Mouse (Mus musculus) heart, embryonic 16.5 days (tissue): Measurements from ENCODE around the gene Il6ra. TPM values are rescaled to one million over a fixed set of nuclear protein-coding genes. Genes with fewer than 3 reads are reported as not detected.
A peak's percentile ranks its signal among the peaks of the same experiment; 100 is the strongest.

Source experiments
- ATAC-seq: fragments of 200-750 bp; cut with Nextera tagmentation; replicated peaks from 2 replicates; pipeline ENCODE4 v1.8.0; 2017; ENCODE audit warnings: moderate number of reproducible peaks; ENCODE audit not compliant: insufficient read depth, low FRiP score; ENCODE audit errors: extremely low read depth
- H3K27ac ChIP-seq: fragments of 300-500 bp; sonication (generic); 2 replicates; pipeline ENCODE4 v1.5.1; 2014; ENCODE audit warnings: mild to moderate bottlenecking, low read length, control low read depth, moderate library complexity
- H3K27me3 ChIP-seq: fragments of 300-500 bp; sonication (generic); 2 replicates; pipeline ENCODE4 v1.6.1; 2014; ENCODE audit warnings: low read length, mixed read lengths; ENCODE audit not compliant: control insufficient read depth, insufficient read depth
- H3K36me3 ChIP-seq: fragments of 300-500 bp; sonication (generic); 2 replicates; pipeline ENCODE4 v1.6.1; 2014; ENCODE audit not compliant: control insufficient read depth, insufficient read depth
- H3K4me1 ChIP-seq: fragments of 300-500 bp; sonication (generic); 2 replicates; pipeline ENCODE4 v1.6.1; 2014; ENCODE audit warnings: low read length, mixed read lengths; ENCODE audit not compliant: control insufficient read depth, insufficient read depth
- H3K4me2 ChIP-seq: fragments of 300-500 bp; sonication (generic); 2 replicates; pipeline ENCODE4 v1.6.1; 2014; ENCODE audit warnings: low read depth, mild to moderate bottlenecking, control low read depth, low read length
- H3K4me3 ChIP-seq: fragments of 300-500 bp; sonication (generic); 2 replicates; pipeline ENCODE4 v1.5.1; 2014; ENCODE audit warnings: mild to moderate bottlenecking, control low read depth, low read length
- H3K9ac ChIP-seq: fragments of 300-500 bp; sonication (generic); 2 replicates; pipeline ENCODE4 v1.6.1; 2014; ENCODE audit warnings: low read length, control low read depth
- H3K9me3 ChIP-seq: fragments of 300-500 bp; sonication (generic); replicated peaks from 2 replicates; pipeline ENCODE4 v1.6.1; 2016; ENCODE audit warnings: low read length; ENCODE audit not compliant: control insufficient read depth
- WGBS: fragments of 180-500 bp; shearing (Covaris S2); extraction: QIAGEN DNeasy Blood & Tissue Kit; methylation state at CpG from one replicate; pipeline ENCODE4 v1.1.7; 2014; 5-methylcytosine and 5-hydroxymethylcytosine counted together
- polyA plus RNA-seq: library from polyadenylated mRNA; unstranded; fragments of >200 nt; fragmentation: Nextera tagmentation; extraction: Ambion mirVana; gene quantifications from 2 replicates; pipeline ENCODE4 v1.2.1, GENCODE M21; 2015

The Il6ra gene
- polyA plus RNA-seq, 1 experiment from 2014 or later, result 1.1 TPM

DNA sequence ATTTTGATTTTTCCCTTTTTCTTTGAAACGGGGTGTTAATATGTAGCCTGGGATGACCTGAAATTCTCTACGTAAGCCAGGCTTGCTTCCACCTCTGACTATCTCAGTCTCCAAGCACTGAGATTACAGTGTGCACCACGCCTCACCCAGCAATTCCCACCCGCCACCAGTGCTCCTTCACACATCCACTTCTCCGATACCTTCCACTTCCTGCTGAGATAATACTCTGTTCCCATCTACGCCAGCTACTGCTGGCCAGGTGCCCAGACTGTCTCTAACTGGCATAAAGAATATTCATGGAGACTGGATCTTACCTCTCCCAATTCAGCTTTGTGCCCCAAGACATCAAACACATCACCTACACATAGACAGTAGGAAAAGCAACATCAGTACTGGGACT lies 35.7 kb upstream of the Il6ra start:
- WGBS, result 39% methylated on average over 6 of the region's 6 CpGs
- H3K9ac ChIP-seq, result no peak overlapping the region
- H3K36me3 ChIP-seq, result peaks cover 89% of the 10 kb centered on the region
- no peaks in the 10 kb centered on the region for H3K9me3 ChIP-seq
- no peaks in the 10 kb centered on the region for H3K27me3 ChIP-seq
- H3K4me2 ChIP-seq, result no peak overlapping the region
- peaks cover 6% of the 10 kb centered on the region; the same call in 1 of the 2 replicates for H3K4me1 ChIP-seq
- H3K27ac ChIP-seq, result no peak overlapping the region
- peak; percentile 38; the same call in 1 of the 2 replicates for ATAC-seq
- H3K4me3 ChIP-seq, result no peak overlapping the region

DNA sequence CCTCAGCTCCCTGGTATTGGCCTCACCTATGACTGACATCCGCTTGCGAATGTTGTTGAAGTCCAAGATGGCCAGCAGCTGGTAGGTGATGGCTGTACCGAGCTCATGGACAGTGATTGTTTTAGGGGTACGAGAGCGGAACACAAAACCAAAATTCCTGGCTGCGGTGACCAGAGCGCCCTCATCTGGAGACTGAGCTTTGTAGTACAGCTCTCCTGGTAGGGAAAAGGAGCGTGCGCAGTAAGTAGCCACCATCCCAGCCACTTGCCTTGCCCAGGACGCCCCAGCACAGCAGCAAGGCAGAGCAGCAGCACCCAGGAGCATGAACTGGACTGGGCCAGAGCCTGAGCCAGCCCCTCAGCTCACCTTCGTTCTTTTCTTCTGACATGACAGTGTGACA lies 35.0 kb upstream of the Il6ra start:
- Histone ChIP-seq H3K36me3 (peaks cover 93% of the 10 kb centered on the region), H3K4me1 (peaks cover 6% of the 10 kb centered on the region; the same call in 1 of the 2 replicates), H3K4me3 (no peak overlapping the region), H3K9ac (no peak overlapping the region), H3K4me2 (no peak overlapping the region), H3K9me3 (no peaks in the 10 kb centered on the region), H3K27ac (no peak overlapping the region), H3K27me3 (no peaks in the 10 kb centered on the region)
- 96% methylated on average over 11 of the region's 11 CpGs for WGBS
- no peak for ATAC-seq

DNA sequence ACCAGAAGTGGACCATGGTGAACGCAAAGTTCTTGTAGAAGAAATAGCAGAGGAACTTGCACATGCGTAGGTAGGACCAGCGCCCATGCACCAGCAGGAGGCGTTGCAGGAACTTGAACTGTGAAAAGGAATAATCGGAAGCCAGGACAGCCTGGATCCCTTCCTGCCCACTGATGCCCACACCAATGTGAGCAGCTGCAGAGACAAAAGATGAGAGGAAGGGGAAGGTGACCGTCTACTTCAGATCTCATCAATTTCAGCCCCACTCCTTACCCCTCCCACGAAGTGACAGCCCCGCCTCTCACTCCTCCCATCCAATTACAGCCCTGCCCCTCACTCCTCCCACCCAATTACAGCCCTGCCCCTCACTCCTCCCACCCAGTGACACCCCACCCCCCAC lies 32.0 kb upstream of the Il6ra start:
- peaks cover 6% of the 10 kb centered on the region; the same call in 1 of the 2 replicates for H3K4me1 ChIP-seq
- no peak for ATAC-seq
- no peaks in the 10 kb centered on the region for H3K9me3 ChIP-seq
- no peak overlapping the region for H3K4me2 ChIP-seq
- WGBS, result 81% methylated on average over 8 of the region's 8 CpGs
- no peak overlapping the region for H3K4me3 ChIP-seq
- no peak overlapping the region for H3K27ac ChIP-seq
- no peaks in the 10 kb centered on the region for H3K27me3 ChIP-seq
- H3K36me3 ChIP-seq, result peaks cover 82% of the 10 kb centered on the region
- no peak overlapping the region for H3K9ac ChIP-seq

DNA sequence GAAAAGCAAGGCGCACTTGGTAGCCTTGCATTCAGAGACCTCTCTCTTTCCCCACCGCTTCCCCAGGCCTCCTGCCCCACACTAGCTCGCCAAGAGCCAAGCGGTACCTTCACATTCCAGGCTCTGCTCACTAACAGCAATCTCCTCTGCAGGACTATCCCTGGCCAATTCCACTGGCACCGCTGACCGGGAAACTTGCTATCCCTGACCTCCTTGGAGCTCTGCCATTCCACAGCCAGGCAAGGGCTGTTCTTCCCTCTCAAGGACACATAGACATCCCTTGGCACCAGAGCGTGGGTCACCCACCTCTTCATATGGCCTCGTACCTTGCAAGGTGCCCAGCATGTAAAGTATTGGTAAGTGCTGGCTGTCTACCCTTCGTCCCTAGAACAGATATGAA lies 29.9 kb upstream of the Il6ra start:
- Histone ChIP-seq H3K27me3 (no peaks in the 10 kb centered on the region), H3K9me3 (no peaks in the 10 kb centered on the region), H3K9ac (no peak overlapping the region), H3K4me3 (no peak overlapping the region), H3K36me3 (peaks cover 77% of the 10 kb centered on the region), H3K4me1 (no peaks in the 10 kb centered on the region), H3K27ac (no peak overlapping the region), H3K4me2 (no peak overlapping the region)
- ATAC-seq, result no peak
- 82% methylated on average over 9 of the region's 9 CpGs for WGBS

DNA sequence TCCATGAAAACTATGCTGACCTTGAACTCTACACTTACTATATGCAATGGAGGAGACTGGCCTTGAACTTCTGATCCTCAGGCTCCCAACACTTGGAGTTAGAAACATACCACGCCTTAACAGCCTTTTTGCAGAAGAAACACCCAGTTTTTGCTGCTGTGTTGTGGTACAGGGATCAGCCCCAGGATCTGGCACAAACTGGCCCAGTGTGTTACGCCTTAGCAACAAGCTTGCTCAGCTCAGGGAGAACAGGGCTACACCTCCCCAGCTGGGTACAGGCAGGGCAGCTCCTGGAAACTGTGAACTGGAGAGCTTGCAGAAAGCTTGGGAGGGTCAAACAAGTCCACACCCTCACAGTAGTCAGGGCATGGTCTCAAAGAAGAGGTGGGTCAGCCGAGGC lies 23.5 kb upstream of the Il6ra start:
- ATAC-seq, result no peak
- no peaks in the 10 kb centered on the region for H3K27me3 ChIP-seq
- peaks cover 31% of the 10 kb centered on the region for H3K36me3 ChIP-seq
- no peak overlapping the region for H3K9ac ChIP-seq
- H3K4me1 ChIP-seq, result no peaks in the 10 kb centered on the region
- WGBS, result 91% methylated on average over 3 of the region's 3 CpGs
- no peak overlapping the region for H3K4me3 ChIP-seq
- no peak overlapping the region for H3K27ac ChIP-seq
- H3K4me2 ChIP-seq, result no peak overlapping the region
- H3K9me3 ChIP-seq, result peaks cover 6% of the 10 kb centered on the region

DNA sequence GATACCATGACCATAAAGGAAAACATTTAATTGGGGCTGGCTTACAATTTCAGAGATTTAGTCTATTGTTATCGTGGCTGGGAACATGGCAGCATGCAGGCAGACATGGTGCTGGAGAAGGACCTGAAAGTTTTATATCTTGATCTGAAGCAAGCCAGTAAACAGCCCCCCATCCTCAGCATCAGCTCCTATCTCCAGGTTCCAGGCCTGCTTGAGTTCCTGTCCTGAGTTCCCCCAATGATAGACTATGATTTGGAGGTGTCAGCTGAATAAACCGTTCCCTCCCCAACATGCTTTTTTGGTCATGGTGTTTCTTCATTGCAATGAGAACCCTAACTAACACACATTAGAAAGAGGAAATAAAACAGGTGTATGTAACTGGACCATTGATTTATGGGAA lies 19.9 kb upstream of the Il6ra start:
- Histone ChIP-seq H3K27me3 (no peaks in the 10 kb centered on the region), H3K4me2 (no peak overlapping the region), H3K36me3 (peaks cover 6% of the 10 kb centered on the region; the same call in 1 of the 2 replicates), H3K9ac (no peak overlapping the region), H3K4me1 (no peaks in the 10 kb centered on the region), H3K4me3 (no peak overlapping the region), H3K9me3 (peaks cover 6% of the 10 kb centered on the region), H3K27ac (no peak overlapping the region)
- no peak for ATAC-seq
- 90% methylated on average over 2 of the region's 2 CpGs for WGBS

DNA sequence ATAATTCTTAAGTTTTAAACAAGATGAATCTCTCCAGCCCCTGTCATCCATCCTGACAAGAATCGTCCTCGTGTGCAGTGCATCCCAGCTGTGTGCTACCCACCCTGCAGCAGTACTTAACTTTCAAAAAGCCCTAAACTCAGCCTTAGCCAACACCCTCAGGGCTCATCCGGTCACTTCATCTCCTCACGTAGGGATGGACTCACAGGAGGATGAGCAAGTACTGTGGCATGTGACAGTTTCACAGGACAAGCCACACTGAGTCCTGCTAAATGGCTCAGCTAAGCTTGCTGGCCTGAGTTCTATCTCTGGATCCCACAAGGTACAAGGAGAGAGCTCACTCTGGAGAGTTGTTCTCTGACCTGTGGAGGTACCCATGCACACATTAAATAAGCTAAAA lies 16.0 kb upstream of the Il6ra start:
- 63% methylated on average over 4 of the region's 4 CpGs for WGBS
- Histone ChIP-seq H3K9me3 (peaks cover 3% of the 10 kb centered on the region), H3K4me2 (no peak overlapping the region), H3K27me3 (no peaks in the 10 kb centered on the region), H3K36me3 (no peaks in the 10 kb centered on the region), H3K4me1 (no peaks in the 10 kb centered on the region), H3K9ac (no peak overlapping the region), H3K4me3 (no peak overlapping the region), H3K27ac (no peak overlapping the region)
- no peak for ATAC-seq

DNA sequence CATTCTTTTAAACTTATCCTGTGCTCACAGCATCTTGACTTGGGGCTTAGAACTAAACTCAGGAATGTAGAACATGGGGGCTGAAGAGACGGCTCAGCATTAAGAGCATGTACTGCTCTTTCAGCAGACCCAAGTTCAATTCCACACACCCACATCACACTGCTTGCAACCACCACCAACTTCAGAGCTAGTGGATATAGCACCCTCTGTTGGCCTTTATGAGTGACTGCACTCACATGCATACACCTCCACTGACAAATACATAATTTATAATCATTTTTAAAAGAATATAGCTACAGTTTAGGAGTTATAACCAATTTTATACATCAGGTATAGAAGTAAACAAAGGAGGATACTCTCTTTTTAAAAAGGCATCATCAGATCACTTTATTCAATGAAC lies 13.4 kb upstream of the Il6ra start:
- no peak for ATAC-seq
- no peak overlapping the region for H3K4me3 ChIP-seq
- no peak overlapping the region for H3K27ac ChIP-seq
- H3K36me3 ChIP-seq, result no peaks in the 10 kb centered on the region
- no peaks in the 10 kb centered on the region for H3K4me1 ChIP-seq
- 91% methylated on average over 1 of the region's 1 CpGs for WGBS
- H3K9ac ChIP-seq, result no peak overlapping the region
- H3K4me2 ChIP-seq, result no peak overlapping the region
- no peaks in the 10 kb centered on the region for H3K9me3 ChIP-seq
- no peaks in the 10 kb centered on the region for H3K27me3 ChIP-seq

DNA sequence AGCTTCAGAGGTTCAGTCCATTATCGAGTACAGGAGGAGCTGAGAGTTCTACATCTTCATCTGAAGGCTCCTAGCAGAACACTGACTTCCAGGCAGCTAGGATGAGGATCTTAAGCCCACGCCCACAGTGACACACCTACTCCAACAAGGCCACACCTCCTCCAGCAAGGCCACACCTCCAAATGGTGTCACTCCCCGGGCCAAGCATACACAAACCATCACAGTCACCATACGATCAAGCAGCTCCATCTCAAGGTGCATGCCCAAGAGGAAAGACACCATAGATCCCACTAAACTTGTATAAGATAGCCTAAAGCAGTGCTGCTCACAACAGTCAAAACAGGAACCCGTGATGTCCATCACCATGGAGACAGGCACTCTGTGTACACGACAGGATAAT lies 7.7 kb upstream of the Il6ra start:
- H3K9me3 ChIP-seq, result no peaks in the 10 kb centered on the region
- H3K4me3 ChIP-seq, result no peak overlapping the region
- no peak overlapping the region for H3K9ac ChIP-seq
- no peak overlapping the region for H3K4me2 ChIP-seq
- no peaks in the 10 kb centered on the region for H3K27me3 ChIP-seq
- WGBS, result 58% methylated on average over 6 of the region's 6 CpGs
- no peak overlapping the region for H3K27ac ChIP-seq
- H3K4me1 ChIP-seq, result no peaks in the 10 kb centered on the region
- no peak for ATAC-seq
- H3K36me3 ChIP-seq, result no peaks in the 10 kb centered on the region

DNA sequence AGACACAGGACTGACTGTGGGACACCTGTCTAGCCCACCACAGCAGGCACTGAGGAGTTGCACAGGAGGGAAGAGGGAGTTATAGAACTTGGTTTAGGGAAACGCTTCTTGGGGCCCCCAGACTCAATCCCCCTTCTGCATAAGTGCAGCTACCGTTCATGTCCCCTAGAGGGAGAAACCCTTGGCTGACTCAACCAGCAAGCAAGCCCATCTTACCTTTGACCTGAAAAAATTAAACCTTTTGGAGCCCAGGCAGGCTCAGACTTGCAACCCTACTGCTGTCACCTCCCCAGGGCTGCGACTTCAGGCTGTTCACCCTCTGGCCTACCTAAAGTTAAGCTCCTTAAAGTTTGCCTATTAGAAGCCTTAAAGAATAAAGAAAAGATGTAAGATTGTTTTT lies 4.4 kb upstream of the Il6ra start:
- peaks cover 11% of the 10 kb centered on the region for H3K27me3 ChIP-seq
- WGBS, result 45% methylated on average over 3 of the region's 3 CpGs
- H3K27ac ChIP-seq, result no peak overlapping the region
- H3K4me2 ChIP-seq, result no peak overlapping the region
- H3K9me3 ChIP-seq, result no peaks in the 10 kb centered on the region
- no peak overlapping the region for H3K9ac ChIP-seq
- H3K4me1 ChIP-seq, result peaks cover 10% of the 10 kb centered on the region; the same call in 1 of the 2 replicates
- ATAC-seq, result no peak
- no peaks in the 10 kb centered on the region for H3K36me3 ChIP-seq
- H3K4me3 ChIP-seq, result no peak overlapping the region
